Mouse (Mus musculus): Measurements from ENCODE around the gene Serpinf1. TPM values are rescaled to one million over a fixed set of nuclear protein-coding genes. Genes with fewer than 3 reads are reported as not detected.
"Not testable (repeated sequence)": the region's sequence is repeated elsewhere in the genome, so short reads cannot be mapped to it uniquely, and the experiment has no call there.

Gene Serpinf1
- polyA plus RNA-seq, 1 experiment from 2014 or later, result 2.5 TPM

GRCm38 (mm10) chr11:75458169-75458568 lies 35.7 kb upstream of the Serpinf1 start:
- CTCF ChIA-PET, result interaction anchor here (1.4 to 5.6 kb wide), 3 partner anchors 24 to 56 kb away, joined by 6 to 36 read pairs (median 9); no protein-coding TSS in a partner anchor
- DNase-seq (ENCODE audit: low read depth, low spot score) (no peak), ATAC-seq (no peak)
- TF ChIP-seq CTCF (IDR thresholded peaks at IDR 0.05), result no peak
- no peaks in the 10 kb centered on the region for H3K27me3 ChIP-seq
- POLR2A ChIA-PET, result interaction anchor here (4.2 kb wide), 1 partner anchor 55 kb away, joined by 25 read pairs; no protein-coding TSS in a partner anchor
- in situ Hi-C loops (cut with MboI; ENCODE audit: low pct_unique_long_range_greater_than_20kb), result no loop called here

GRCm38 (mm10) chr11:75456440-75456871 lies 34.0 kb upstream of the Serpinf1 start:
- ChIA-PET CTCF (interaction anchor here (0.9 to 5.6 kb wide), 3 partner anchors 15 to 56 kb away, joined by 3 to 36 read pairs (median 3); no protein-coding TSS in a partner anchor), POLR2A (interaction anchor here (0.9 kb wide), 1 partner anchor 10 kb away, joined by 6 read pairs; no protein-coding TSS in a partner anchor)
- TF ChIP-seq CTCF (IDR thresholded peaks at IDR 0.05), result no peak
- DNase-seq (ENCODE audit: low read depth, low spot score), result no peak
- in situ Hi-C loops (cut with MboI; ENCODE audit: low pct_unique_long_range_greater_than_20kb), result no loop called here
- H3K27me3 ChIP-seq, result no peaks in the 10 kb centered on the region
- ATAC-seq, result no peak

DNA sequence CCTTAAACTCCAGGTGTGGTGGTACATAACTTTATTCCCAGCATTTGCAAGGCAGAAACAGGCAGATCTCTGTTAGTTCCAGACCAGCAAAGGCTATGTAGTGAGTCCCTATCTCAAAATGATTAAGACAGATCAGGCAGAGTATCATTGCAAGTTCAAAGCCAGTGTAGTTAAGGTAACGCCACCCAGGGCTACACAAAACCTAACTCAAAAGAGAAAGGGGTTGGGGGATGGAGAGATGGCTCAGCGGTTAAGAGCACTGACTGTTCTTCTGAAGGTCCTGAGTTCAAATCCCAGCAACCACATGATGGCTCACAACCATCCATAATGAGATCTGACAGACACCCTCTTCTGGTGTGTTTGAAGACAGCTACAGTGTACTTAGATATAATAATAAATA lies 33.5 kb upstream of the Serpinf1 start:
- CTCF ChIA-PET, result interaction anchor here (1.4 to 5.6 kb wide), 2 partner anchors 14 to 54 kb away, joined by 3 to 36 read pairs; no protein-coding TSS in a partner anchor
- H3K27me3 ChIP-seq; in situ Hi-C loops (cut with MboI; ENCODE audit: low pct_unique_long_range_greater_than_20kb); ATAC-seq; POLR2A ChIA-PET; DNase-seq (ENCODE audit: low read depth, low spot score): not testable (repeated sequence)

GRCm38 (mm10) chr11:75455041-75455736 lies 32.7 kb upstream of the Serpinf1 start:
- CTCF ChIA-PET, result interaction anchor here (0.8 to 1.4 kb wide), 4 partner anchors 9 to 56 kb away, joined by 3 to 5 read pairs (median 4); no protein-coding TSS in a partner anchor
- TF ChIP-seq CTCF (IDR thresholded peaks at IDR 0.05), result no peak
- DNase-seq (ENCODE audit: low read depth, low spot score) (no peak), ATAC-seq (no peak)
- H3K27me3 ChIP-seq, result no peaks in the 10 kb centered on the region
- POLR2A ChIA-PET, result interaction anchor here (0.6 kb wide), 2 partner anchors 21 to 45 kb away, joined by 3 to 4 read pairs; no protein-coding TSS in a partner anchor
- in situ Hi-C loops (cut with MboI; ENCODE audit: low pct_unique_long_range_greater_than_20kb), result no loop called here

GRCm38 (mm10) chr11:75453991-75454930 lies 31.8 kb upstream of the Serpinf1 start, which contains the start of gene Wdr81:
TSS of gene Wdr81 (minus strand) at chr11:75454717.
- no peak for DNase-seq (ENCODE audit: low read depth, low spot score)
- no peak for TF ChIP-seq CTCF (IDR thresholded peaks at IDR 0.05)
- peak; percentile 67 for ATAC-seq
- no peaks in the 10 kb centered on the region for H3K27me3 ChIP-seq
- POLR2A ChIA-PET, result interaction anchor here (0.6 to 1.4 kb wide), 5 partner anchors 8 to 51 kb away, joined by 3 to 5 read pairs (median 3); no protein-coding TSS in a partner anchor
- in situ Hi-C loops (cut with MboI; ENCODE audit: low pct_unique_long_range_greater_than_20kb), result no loop called here
- CTCF ChIA-PET, result interaction anchor here (0.8 to 1.4 kb wide), 4 partner anchors 8 to 57 kb away, joined by 4 to 6 read pairs (median 4); no protein-coding TSS in a partner anchor

DNA sequence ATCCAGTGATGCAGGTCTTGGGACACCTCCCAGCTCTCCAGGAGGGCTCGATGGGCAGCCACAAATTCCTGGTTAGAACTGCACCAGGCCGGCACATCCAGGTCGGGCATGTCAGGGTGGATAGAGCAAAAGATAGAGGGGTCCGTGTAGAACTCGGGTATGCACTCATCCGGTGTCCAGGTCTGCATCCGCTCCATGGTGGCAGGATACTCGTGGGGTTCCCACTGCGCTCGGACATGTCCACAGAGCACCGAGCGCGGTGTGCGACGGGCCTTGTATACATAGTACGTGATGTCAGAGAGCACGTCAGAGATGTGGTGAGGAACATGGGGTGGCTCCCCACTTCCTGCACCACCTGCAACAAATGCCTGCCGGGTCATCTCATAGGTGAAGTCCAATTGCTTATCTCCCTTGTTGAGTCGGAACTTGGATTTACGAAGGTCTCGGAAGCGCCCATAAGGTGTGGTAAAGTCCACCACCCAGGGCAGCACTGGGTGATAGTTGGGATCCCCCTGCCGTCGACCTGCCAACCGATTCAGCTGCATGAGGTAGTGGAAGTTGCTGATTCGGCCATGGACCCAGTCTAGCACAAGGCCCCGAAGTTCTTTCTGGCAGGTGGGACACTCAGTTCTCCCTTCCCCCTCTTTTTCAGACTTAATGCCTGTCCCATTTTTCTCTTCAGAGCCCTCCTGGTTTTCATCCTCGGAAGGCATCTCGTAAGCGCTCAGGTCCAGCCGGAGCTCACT lies 30.5 kb upstream of the Serpinf1 start:
- CTCF ChIA-PET, result interaction anchor here (1.3 to 1.4 kb wide), 2 partner anchors 16 to 49 kb away, joined by 3 to 6 read pairs; no protein-coding TSS in a partner anchor
- no peaks in the 10 kb centered on the region for H3K27me3 ChIP-seq
- in situ Hi-C loops (cut with MboI; ENCODE audit: low pct_unique_long_range_greater_than_20kb), result no loop called here
- DNase-seq (ENCODE audit: low read depth, low spot score), result no peak
- TF ChIP-seq CTCF (IDR thresholded peaks at IDR 0.05), result no peak
- no peak for ATAC-seq
- POLR2A ChIA-PET, result interaction anchor here (0.6 to 1.4 kb wide), 6 partner anchors 10 to 98 kb away, joined by 3 to 5 read pairs (median 3); no protein-coding TSS in a partner anchor

- CTCF ChIA-PET, result interaction anchor here (1.3 to 1.8 kb wide), 2 partner anchors 16 to 50 kb away, joined by 3 to 4 read pairs; no protein-coding TSS in a partner anchor
- no peaks in the 10 kb centered on the region for H3K27me3 ChIP-seq
- in situ Hi-C loops (cut with MboI; ENCODE audit: low pct_unique_long_range_greater_than_20kb), result no loop called here
- DNase-seq (ENCODE audit: low read depth, low spot score), result no peak
- POLR2A ChIA-PET, result no interaction called here
- TF ChIP-seq CTCF (IDR thresholded peaks at IDR 0.05), result no peak
- ATAC-seq, result no peak
These were observed 29.6 kb upstream of the Serpinf1 start for GRCm38 (mm10) chr11:75452081-75452480.

DNA sequence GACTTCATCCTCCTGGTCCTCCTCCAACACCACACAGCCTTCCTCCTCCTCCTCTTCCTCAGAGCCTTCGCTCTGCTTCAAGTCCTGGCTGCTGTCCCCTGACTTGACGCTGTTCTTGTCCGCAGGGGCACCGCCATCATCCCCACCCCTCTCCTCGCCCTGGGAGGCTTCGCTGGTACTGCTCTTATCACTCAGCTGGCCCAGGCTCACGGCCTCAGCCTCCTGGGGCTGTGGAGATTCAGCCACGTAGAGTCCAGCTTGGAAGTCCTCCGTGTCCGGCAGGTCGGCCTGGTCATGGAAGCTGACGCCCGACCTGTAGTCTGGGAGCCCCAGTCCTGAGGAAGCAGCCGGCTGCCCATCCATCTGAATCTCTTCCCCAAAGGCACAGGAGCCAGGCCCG lies 28.4 kb upstream of the Serpinf1 start:
- POLR2A ChIA-PET, result no interaction called here
- in situ Hi-C loops (cut with MboI; ENCODE audit: low pct_unique_long_range_greater_than_20kb), result no loop called here

DNA sequence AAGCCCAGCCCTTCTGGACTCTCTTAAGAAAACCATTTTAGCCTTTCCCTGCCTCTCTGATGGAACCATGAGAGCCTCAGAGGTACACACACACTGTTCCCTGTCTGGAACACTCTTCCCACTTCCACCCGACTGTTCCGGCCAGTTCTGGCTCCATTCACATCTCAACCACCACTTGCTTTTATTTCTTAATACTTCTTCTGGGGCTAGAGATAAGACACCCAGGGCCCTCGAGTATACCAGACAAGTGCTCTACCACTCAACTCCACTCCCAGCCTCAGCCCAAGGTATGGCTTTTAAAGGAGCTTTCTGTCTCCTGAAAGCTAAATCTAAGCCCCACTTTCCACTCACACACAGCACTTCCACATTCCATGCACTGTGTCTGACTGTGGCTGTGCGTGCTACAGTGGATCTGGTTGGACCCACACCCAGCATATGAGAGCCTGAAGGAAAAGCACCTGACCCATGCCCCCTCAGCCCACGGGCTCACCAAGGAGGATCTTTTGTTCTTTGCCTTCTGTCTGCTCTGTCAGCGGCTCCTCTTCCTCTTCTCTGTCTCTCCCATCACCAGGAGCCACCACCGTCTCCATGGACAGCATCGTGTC lies 27.9 kb upstream of the Serpinf1 start:
- in situ Hi-C loops (cut with MboI; ENCODE audit: low pct_unique_long_range_greater_than_20kb), result no loop called here
- ChIA-PET CTCF (interaction anchor here (1.1 to 1.8 kb wide), 2 partner anchors 13 to 48 kb away, joined by 3 to 4 read pairs; no protein-coding TSS in a partner anchor), POLR2A (no interaction called here)
- TF ChIP-seq CTCF (IDR thresholded peaks at IDR 0.05), result no peak
- DNase-seq (ENCODE audit: low read depth, low spot score), result no peak
- no peak for ATAC-seq
- H3K27me3 ChIP-seq, result no peaks in the 10 kb centered on the region

More for the DNA sequence above, 28.4 kb upstream of the Serpinf1 start:
- no peak for DNase-seq (ENCODE audit: low read depth, low spot score)
- H3K27me3 ChIP-seq, result no peaks in the 10 kb centered on the region
- no peak for TF ChIP-seq CTCF (IDR thresholded peaks at IDR 0.05)
- CTCF ChIA-PET, result interaction anchor here (1.1 to 1.8 kb wide), 2 partner anchors 12 to 49 kb away, joined by 3 to 4 read pairs; no protein-coding TSS in a partner anchor
- ATAC-seq, result no peak
